Mouse (Mus musculus) megakaryocyte, embryonic 14.5 days (primary cell): Measurements from ENCODE around the gene Cbfb.

Experiments
- FLI1 ChIP-seq: IDR thresholded peaks from 2 replicates; pipeline ENCODE4 v1.6.1; 2012; ENCODE audit warnings: low read length, inconsistent platforms, mixed read lengths
- GATA1 ChIP-seq: IDR thresholded peaks from 3 replicates; pipeline ENCODE4 v1.6.1; 2012; ENCODE audit warnings: mixed read lengths, low read length, inconsistent platforms, borderline replicate concordance

- TF ChIP-seq GATA1 (no peak), FLI1 (no peak)
These were observed 35.3 kb downstream of the Cbfb start for GRCm38 (mm10) chr8:105205748-105206147.
